Mouse (Mus musculus) embryonic facial prominence, embryonic 15.5 days (tissue): ENCODE measurements around the gene Ccnb1. TPM values are rescaled to one million over a fixed set of nuclear protein-coding genes. Genes with fewer than 3 reads are reported as not detected.
A peak's percentile ranks its signal among the peaks of the same experiment; 100 is the strongest.
"Not testable (repeated sequence)": the region's sequence is repeated elsewhere in the genome, so short reads cannot be mapped to it uniquely, and the experiment has no call there.

Experiments
- ATAC-seq: fragments of 200-750 bp; cut with Nextera tagmentation; 2 replicates; pipeline ENCODE4 v1.8.0; 2017; ENCODE audit warnings: low read depth, moderate TSS enrichment; ENCODE audit not compliant: insufficient number of reproducible peaks, low FRiP score, low TSS enrichment
- H3K27ac ChIP-seq: fragments of 300-500 bp; sonication (generic); replicated peaks from 2 replicates; pipeline ENCODE4 v1.5.1; 2015; ENCODE audit warnings: mild to moderate bottlenecking, inconsistent platforms
- H3K27me3 ChIP-seq: fragments of 300-500 bp; sonication (generic); 2 replicates; pipeline ENCODE4 v1.6.1; 2015; ENCODE audit warnings: inconsistent platforms
- H3K36me3 ChIP-seq: fragments of 300-500 bp; sonication (generic); 2 replicates; pipeline ENCODE4 v1.6.1; 2015; ENCODE audit warnings: mild to moderate bottlenecking, inconsistent platforms
- H3K4me1 ChIP-seq: fragments of 300-500 bp; sonication (generic); 2 replicates; pipeline ENCODE4 v1.6.1; 2015; ENCODE audit warnings: inconsistent platforms
- H3K4me2 ChIP-seq: fragments of 300-500 bp; sonication (generic); replicated peaks from 2 replicates; pipeline ENCODE4 v1.6.1; 2015; ENCODE audit warnings: mild to moderate bottlenecking, inconsistent platforms
- H3K4me3 ChIP-seq: fragments of 300-500 bp; sonication (generic); replicated peaks from 2 replicates; pipeline ENCODE4 v1.5.1; 2015; ENCODE audit warnings: mild to moderate bottlenecking, inconsistent platforms
- H3K9ac ChIP-seq: fragments of 300-500 bp; sonication (generic); 2 replicates; pipeline ENCODE4 v1.6.1; 2015; ENCODE audit warnings: inconsistent platforms
- H3K9me3 ChIP-seq: fragments of 300-500 bp; sonication (generic); replicated peaks from 2 replicates; pipeline ENCODE4 v1.6.1; 2016; ENCODE audit warnings: inconsistent platforms
- WGBS: fragments of 180-500 bp; shearing (Covaris S2); methylation state at CpG from one replicate; pipeline ENCODE4 v1.1.7; 2015; 5-methylcytosine and 5-hydroxymethylcytosine counted together
- polyA plus RNA-seq: library from polyadenylated mRNA; unstranded; fragments of >200 nt; fragmentation: Nextera tagmentation; extraction: Ambion mirVana; gene quantifications from 2 replicates; pipeline ENCODE4 v1.2.1, GENCODE M21; 2015

Gene Ccnb1
- polyA plus RNA-seq, 1 experiment from 2014 or later: 170 TPM

DNA sequence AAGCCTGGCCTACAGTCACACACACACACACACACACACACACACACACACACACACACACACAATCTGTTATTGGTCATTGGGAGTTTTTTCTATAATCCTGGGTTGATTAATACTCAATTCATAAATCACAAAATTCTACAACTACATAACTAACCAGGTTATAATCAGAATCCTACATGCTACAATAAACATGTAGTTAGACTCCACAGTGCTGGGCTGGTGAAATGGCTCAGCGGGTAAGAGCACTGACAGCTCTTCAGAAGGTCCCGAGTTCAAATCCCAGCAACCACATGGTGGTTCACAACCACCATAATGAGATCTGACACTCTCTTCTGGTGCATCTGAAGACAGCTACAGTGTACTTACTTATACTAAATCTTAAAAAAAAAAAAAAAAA is 53.6 kb downstream of the Ccnb1 start:
- Histone ChIP-seq H3K27ac (no peak overlapping the region), H3K4me2 (no peak overlapping the region), H3K27me3 (no peaks in the 10 kb centered on the region), H3K4me3 (no peak overlapping the region), H3K36me3 (peaks cover 20% of the 10 kb centered on the region), H3K9me3 (no peaks in the 10 kb centered on the region), H3K9ac (no peak overlapping the region), H3K4me1 (peaks cover 15% of the 10 kb centered on the region)
- WGBS: 97% methylated on average over 2 of the region's 2 CpGs
- no peak for ATAC-seq

DNA sequence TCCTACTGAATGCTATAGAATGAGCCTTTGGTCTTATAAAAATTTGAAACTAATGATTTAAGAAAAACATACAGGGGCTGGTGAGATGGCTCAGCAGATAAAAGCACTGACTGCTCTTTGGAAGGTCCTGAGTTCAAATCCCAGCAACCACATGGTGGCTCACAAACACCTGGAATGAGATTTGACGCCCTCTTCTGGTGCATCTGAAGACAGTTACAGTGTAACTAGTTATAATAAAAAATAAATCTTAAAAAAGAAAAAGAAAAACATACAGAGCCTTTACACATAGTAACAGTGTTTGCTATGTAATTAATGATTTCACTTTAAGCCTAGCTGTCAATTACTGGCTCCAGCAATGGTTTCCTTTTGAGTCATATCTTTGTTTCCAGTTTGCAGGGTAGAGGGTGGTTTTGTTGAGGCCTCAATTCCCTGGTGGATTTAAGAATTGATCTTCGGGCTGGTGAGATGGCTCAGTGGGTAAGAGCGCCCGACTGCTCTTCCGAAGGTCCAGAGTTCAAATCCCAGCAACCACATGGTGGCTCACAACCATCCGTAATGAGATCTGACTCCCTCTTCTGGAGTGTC is 54.8 kb downstream of the Ccnb1 start:
- WGBS: 91% methylated on average over 6 of the region's 6 CpGs
- not testable (repeated sequence) for H3K9ac ChIP-seq, H3K27me3 ChIP-seq, ATAC-seq, H3K9me3 ChIP-seq
- Histone ChIP-seq H3K4me3 (peak overlapping the region; percentile 84), H3K4me1 (peaks cover 19% of the 10 kb centered on the region), H3K4me2 (peak overlapping the region; percentile 61; the same call in 1 of the 2 replicates), H3K36me3 (peaks cover 17% of the 10 kb centered on the region; the same call in 1 of the 2 replicates), H3K27ac (peak overlapping the region; percentile 94)

DNA sequence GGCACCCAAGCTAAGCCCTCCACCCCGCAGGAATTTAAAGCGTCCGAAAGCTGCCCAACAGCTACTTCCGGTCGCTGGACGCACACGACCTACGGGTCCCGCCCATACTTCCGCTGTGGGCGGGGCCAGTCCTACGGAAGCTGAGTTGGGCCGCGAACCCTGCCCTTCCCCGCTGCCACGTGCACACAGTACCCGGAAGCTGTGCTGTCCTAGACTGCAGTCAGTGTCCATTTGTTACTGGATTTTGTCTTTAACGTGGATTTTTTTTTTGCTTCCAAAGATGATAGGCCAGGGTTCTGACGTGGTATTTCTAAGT is 55.6 kb downstream of the Ccnb1 start, which contains the start of gene Cdk7:
Gene Cdk7, minus strand, starts transcription at position 79 of the 316 bp plus-strand sequence.
- peaks cover 22% of the 10 kb centered on the region for H3K4me1 ChIP-seq
- peak within 1 kb of the TSS; percentile 94 for H3K27ac ChIP-seq
- no peaks in the 10 kb centered on the region for H3K27me3 ChIP-seq
- H3K4me2 ChIP-seq: peak within 1 kb of the TSS; percentile 61
- peak within 1 kb of the TSS; percentile 86 for H3K9ac ChIP-seq
- H3K9me3 ChIP-seq: no peaks in the 10 kb centered on the region
- H3K4me3 ChIP-seq: peak within 1 kb of the TSS; percentile 84
- peaks cover 15% of the 10 kb centered on the region; the same call in 1 of the 2 replicates for H3K36me3 ChIP-seq
- ATAC-seq: peak; percentile 97
- under 1% methylated on average over 19 of the region's 19 CpGs for WGBS

DNA sequence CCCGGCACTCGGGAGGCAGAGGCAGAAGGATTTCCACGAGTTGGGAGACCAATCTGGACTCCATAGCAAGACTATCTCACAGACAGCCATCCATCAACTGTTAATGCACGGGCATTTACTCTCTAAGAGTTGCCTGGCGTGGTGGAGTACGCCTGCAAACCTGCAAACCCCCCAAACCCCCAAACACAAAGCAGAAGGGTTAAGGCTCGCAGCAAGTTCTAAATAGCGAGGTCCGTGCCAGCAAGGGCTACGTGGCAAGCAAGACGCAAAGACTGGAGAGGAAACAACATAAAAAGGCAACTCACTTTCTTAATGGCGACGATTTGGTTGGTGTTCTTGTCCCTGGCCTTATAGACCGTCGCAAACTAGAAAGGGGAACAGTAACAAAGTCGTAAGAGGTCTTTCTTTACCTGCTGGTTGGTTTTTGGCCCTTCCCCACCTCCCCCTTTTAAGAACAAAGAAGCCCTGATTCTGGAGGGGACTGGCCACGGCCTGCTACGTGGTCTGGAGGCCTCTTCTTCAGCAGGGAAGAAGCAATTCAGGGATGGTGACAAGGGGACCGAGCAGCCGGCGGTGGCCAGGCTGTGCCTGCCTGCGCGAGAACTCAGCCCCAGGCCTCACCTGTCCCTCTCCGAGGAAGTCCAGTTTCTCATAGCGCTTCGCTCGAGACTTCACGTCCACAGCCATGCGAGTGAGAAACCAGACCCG is 56.1 kb downstream of the Ccnb1 start:
- Histone ChIP-seq H3K4me1 (peaks cover 22% of the 10 kb centered on the region), H3K4me3 (peak overlapping the region; percentile 84), H3K4me2 (peak overlapping the region; percentile 61), H3K27me3 (no peaks in the 10 kb centered on the region), H3K27ac (peak overlapping the region; percentile 94), H3K9me3 (no peaks in the 10 kb centered on the region), H3K9ac (peak overlapping the region; percentile 86), H3K36me3 (peaks cover 15% of the 10 kb centered on the region; the same call in 1 of the 2 replicates)
- under 1% methylated on average over 30 of the region's 30 CpGs for WGBS
- no peak for ATAC-seq

Other genes starting within 250 kb of the Ccnb1 start
- gene Ocln, start 233.9 kb downstream of the Ccnb1 start, polyA plus RNA-seq: 12.8 and 15.1 TPM in 2 replicates
- 6.6 and 8.1 TPM in 2 replicates for gene Marveld2, start 169.6 kb downstream of the Ccnb1 start, polyA plus RNA-seq
- 248 and 258 TPM in 2 replicates for gene Ak6, start 135.6 kb downstream of the Ccnb1 start, polyA plus RNA-seq
- gene Rad17, start 135.5 kb downstream of the Ccnb1 start, polyA plus RNA-seq: 20.3 and 22.1 TPM in 2 replicates
- 18.3 and 18.8 TPM in 2 replicates for gene Taf9, start 135.0 kb downstream of the Ccnb1 start, polyA plus RNA-seq
- 3.4 and 3.7 TPM in 2 replicates for gene Ccdc125, start 116.9 kb downstream of the Ccnb1 start, polyA plus RNA-seq
- gene Cdk7, start 55.6 kb downstream of the Ccnb1 start, polyA plus RNA-seq: 89.0 and 89.6 TPM in 2 replicates
- gene Mrps36, start 41.9 kb downstream of the Ccnb1 start, polyA plus RNA-seq: 120 and 122 TPM in 2 replicates
- gene Cenph, start 10.7 kb downstream of the Ccnb1 start, polyA plus RNA-seq: 26.1 and 29.6 TPM in 2 replicates
- 57.2 and 60.0 TPM in 2 replicates for gene Slc30a5, start 46.9 kb upstream of the Ccnb1 start, polyA plus RNA-seq